Mouse (Mus musculus) NIH3T3 (cell line): ENCODE measurements at regions not wholly inside any gene's neighbourhood (a gene's known extent, or its start where the extent isn't known, plus 50 kb on each side); places are given as distances from the start of the nearest gene placed in this dataset.

Experiments
- DNase-seq: peaks from one replicate; pipeline ENCODE4 v3.0.0-alpha.2; 2012; ENCODE audit warnings: low read depth

GRCm38 (mm10) chr8:35991936-35992603 is 226.5 kb downstream of the Gm19410 start:
- DNase-seq = no peak

GRCm38 (mm10) chr8:35996330-35997077 is 230.9 kb downstream of the Gm19410 start:
- DNase-seq = no peak

- no peak for DNase-seq
These were observed 234.0 kb downstream of the Gm19410 start for GRCm38 (mm10) chr8:35999584-35999983.

- no peak for DNase-seq
These were observed 238.8 kb downstream of the Gm19410 start for GRCm38 (mm10) chr8:36004387-36004786.

GRCm38 (mm10) chr8:36005536-36005935 is 239.9 kb downstream of the Gm19410 start:
- peak; percentile 15 for DNase-seq

GRCm38 (mm10) chr8:36007724-36008123 is 242.1 kb downstream of the Gm19410 start:
- DNase-seq = peak; percentile 9

- no peak for DNase-seq
These were observed 244.0 kb downstream of the Gm19410 start for GRCm38 (mm10) chr8:36009565-36009964.

- DNase-seq = no peak
These were observed 245.0 kb downstream of the Gm19410 start for GRCm38 (mm10) chr8:36010446-36011217.

GRCm38 (mm10) chr8:36014862-36015261 is 249.3 kb downstream of the Gm19410 start:
- DNase-seq = no peak

- DNase-seq = no peak
These were observed 250.9 kb downstream of the Gm19410 start for GRCm38 (mm10) chr8:36016321-36017114.

- no peak for DNase-seq
These were observed 253.6 kb downstream of the Gm19410 start for GRCm38 (mm10) chr8:36018993-36019753.

- DNase-seq = no peak
These were observed 254.3 kb downstream of the Gm19410 start for GRCm38 (mm10) chr8:36019895-36020294.

- DNase-seq = no peak
These were observed 262.0 kb downstream of the Gm19410 start for GRCm38 (mm10) chr8:36027586-36027985.

GRCm38 (mm10) chr8:36028121-36028955 is 262.7 kb downstream of the Gm19410 start:
- no peak for DNase-seq

GRCm38 (mm10) chr8:36029445-36029844 is 263.9 kb downstream of the Gm19410 start:
- DNase-seq = no peak

- DNase-seq = no peak
These were observed 264.6 kb downstream of the Gm19410 start for GRCm38 (mm10) chr8:36030237-36030636.

- DNase-seq = no peak
These were observed 266.6 kb downstream of the Gm19410 start for GRCm38 (mm10) chr8:36031966-36032719.

- no peak for DNase-seq
These were observed 269.7 kb downstream of the Gm19410 start for GRCm38 (mm10) chr8:36035339-36035738.

- DNase-seq = no peak
These were observed 270.7 kb downstream of the Gm19410 start for GRCm38 (mm10) chr8:36036271-36036670.
